Mouse (Mus musculus) kidney, adult 2 months (tissue): ENCODE data around the gene Timp3.
A peak's percentile ranks its signal among the peaks of the same experiment; 100 is the strongest.

ENCODE experiments used
- CTCF ChIP-seq: fragments of 200-500 bp; conservative IDR thresholded peaks from 2 replicates; pipeline ENCODE4 v1.5.1; 2011; ENCODE audit warnings: low read depth, mild to moderate bottlenecking, control low read depth, low read length, moderate library complexity, mixed read lengths; ENCODE audit not compliant: insufficient read depth, insufficient read length
- POLR2A ChIP-seq: fragments of 200-500 bp; IDR thresholded peaks from one replicate; pipeline ENCODE4 v1.6.1; 2011; ENCODE audit warnings: low read depth, low read length, control low read depth

GRCm38 (mm10) chr10:86298326-86298725, 1.8 kb upstream of the Timp3 start:
- no peak for TF ChIP-seq CTCF
- TF ChIP-seq POLR2A, result peak; percentile 12
